Mouse (Mus musculus) cerebellum, adult 2 months (tissue): Measurements from ENCODE around the gene Cnga3.

Experiments used
- CTCF ChIP-seq: fragments of 200-500 bp; IDR thresholded peaks from 2 replicates; pipeline ENCODE4 v1.5.1; 2011; ENCODE audit warnings: low read depth, mild to moderate bottlenecking, control low read depth, low read length, moderate library complexity, borderline replicate concordance; ENCODE audit not compliant: insufficient read depth
- POLR2A ChIP-seq: fragments of 200-500 bp; IDR thresholded peaks from 2 replicates; pipeline ENCODE4 v1.6.1; 2011; ENCODE audit warnings: low read length, control low read depth, borderline replicate concordance; ENCODE audit not compliant: insufficient read depth

DNA sequence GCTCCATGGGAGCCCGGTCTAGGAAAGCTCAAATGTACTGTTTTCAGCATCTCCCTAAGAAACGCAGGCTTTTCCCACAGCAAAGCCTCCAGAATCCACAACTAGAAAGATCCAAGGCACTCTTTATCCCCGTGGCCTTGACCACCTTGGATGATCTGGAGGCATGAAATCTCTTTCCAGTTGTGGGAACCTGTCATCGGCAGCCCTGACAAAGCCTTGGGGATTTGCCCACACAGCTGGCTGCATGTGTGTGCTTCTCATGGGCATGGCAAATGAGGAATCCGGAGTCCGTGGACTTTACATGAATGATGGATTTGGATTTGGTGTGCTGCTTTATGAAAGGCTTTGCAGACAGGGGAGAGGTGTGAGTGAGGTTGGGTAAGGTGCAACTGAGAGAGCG, 46.3 kb upstream of the Cnga3 start:
- TF ChIP-seq CTCF: no peak
- TF ChIP-seq POLR2A: no peak
